Mouse (Mus musculus): Measurements from ENCODE around the gene Ptprn.

- TF ChIP-seq POLR2A (IDR thresholded peaks at IDR 0.05; ENCODE audit: low read depth, low read length) (no peak), CTCF (IDR thresholded peaks at IDR 0.05; ENCODE audit: extremely low read depth, insufficient read depth, insufficient read length, insufficient replicate concordance) (no peak)
These were observed 49.9 kb downstream of the Ptprn start for GRCm38 (mm10) chr1:75214442-75214841.
